Comparison of ENCODE assay signal across 29 mouse cellular contexts in the genomic region with DNA sequence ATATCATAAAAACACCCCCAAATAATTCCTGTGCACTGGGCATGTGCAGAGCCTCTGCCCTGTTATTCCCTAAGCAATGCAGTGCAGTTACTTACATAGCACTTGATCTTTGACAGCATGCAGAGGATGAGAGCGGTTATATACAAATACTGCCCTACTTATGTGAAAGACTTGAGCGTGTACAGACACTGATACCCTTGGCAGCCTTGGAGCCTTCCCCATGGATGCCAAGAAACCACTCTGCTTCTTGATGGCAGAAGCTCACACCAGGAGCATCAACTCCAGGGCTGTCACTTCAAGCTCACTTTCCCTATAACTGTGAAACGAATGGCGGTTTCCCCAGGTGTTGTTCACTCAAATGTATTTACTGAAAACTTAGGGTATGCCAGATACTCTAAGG.
A peak's percentile ranks its signal among the peaks of the same experiment; 100 is the strongest.
DNase-seq lines count a peak whose midpoint lies in the region; ATAC-seq and TF ChIP-seq lines count a peak whose summit lies in the region.
"Had no signal": no experiment of that assay in that cellular context is flagged by ENCODE, and none has a peak within 500 bp of the region (broad histone marks: within the 10 kb centered on the region; RNA-seq: fewer than 3 reads in every experiment).

No protein-coding gene starts in this region.

- H3K27ac ChIP-seq in gastrocnemius, adult 2 months = no peak overlapping the region
- peak overlapping the region; percentile 99; the same call in 1 of the 2 replicates for H3K27ac ChIP-seq in embryonic facial prominence, embryonic 13.5 days
- peak overlapping the region; percentile 91; the same call in 1 of the 2 replicates for H3K27ac ChIP-seq in limb, embryonic 10.5 days
- H3K27ac ChIP-seq in neural tube, embryonic 15.5 days (replicated peaks) = no peak overlapping the region
- H3K27ac ChIP-seq: forebrain, embryonic 12.5 days; heart, embryonic 10.5 days; heart, embryonic 13.5 days; hindbrain, embryonic 14.5 days; hindbrain, postnatal 0 days had no signal

- no peak overlapping the region for H3K9ac ChIP-seq in embryonic facial prominence, embryonic 13.5 days
- no peak overlapping the region for H3K9ac ChIP-seq in neural tube, embryonic 15.5 days (replicated peaks)
- H3K9ac ChIP-seq: forebrain, embryonic 12.5 days; heart, embryonic 13.5 days; hindbrain, embryonic 14.5 days had no signal

- H3K4me2 ChIP-seq in embryonic facial prominence, embryonic 13.5 days = no peak overlapping the region
- no peak overlapping the region for H3K4me2 ChIP-seq in neural tube, embryonic 15.5 days
- H3K4me2 ChIP-seq: forebrain, embryonic 12.5 days; heart, embryonic 13.5 days; hindbrain, embryonic 14.5 days had no signal

- DNase-seq in gastrocnemius, adult 2 months = peak; percentile 54
- DNase-seq in gastrocnemius, postnatal 36 days = no peak
- DNase-seq in limb, embryonic 10.5 days (ENCODE audit: low spot score) = no peak
- no peak for DNase-seq in cerebellum, postnatal 10 days
- DNase-seq: adrenal gland, postnatal 10 days; B cell, adult 2 months; cerebellum, adult 11 months; cerebellum, adult 2 months; cerebellum, postnatal 14 days; gastrocnemius, postnatal 25 days; heart, adult 18-20 months; heart, postnatal 14 days; heart, postnatal 4 days; kidney, adult 18-20 months; kidney, adult 9 months had no signal

- H3K4me3 ChIP-seq in gastrocnemius, adult 2 months = no peak overlapping the region
- no peak overlapping the region for H3K4me3 ChIP-seq in embryonic facial prominence, embryonic 13.5 days
- H3K4me3 ChIP-seq in limb, embryonic 10.5 days = no peak overlapping the region
- H3K4me3 ChIP-seq in neural tube, embryonic 15.5 days (replicated peaks) = no peak overlapping the region
- H3K4me3 ChIP-seq: erythroblast, embryonic 14.5 days; forebrain, embryonic 12.5 days; heart, embryonic 10.5 days; heart, embryonic 13.5 days had no signal

- no peaks in the 10 kb centered on the region for H3K9me3 ChIP-seq in embryonic facial prominence, embryonic 13.5 days
- no peaks in the 10 kb centered on the region for H3K9me3 ChIP-seq in limb, embryonic 10.5 days (replicated peaks)
- H3K9me3 ChIP-seq in neural tube, embryonic 15.5 days (replicated peaks) = no peaks in the 10 kb centered on the region
- H3K9me3 ChIP-seq: forebrain, embryonic 12.5 days; heart, embryonic 10.5 days; heart, embryonic 13.5 days had no signal

- WGBS in embryonic facial prominence, embryonic 13.5 days = 90% methylated on average over 4 of the region's 4 CpGs
- WGBS in limb, embryonic 10.5 days = 93% methylated on average over 4 of the region's 4 CpGs
- WGBS in neural tube, embryonic 15.5 days = 93% methylated on average over 4 of the region's 4 CpGs

- intact Hi-C loops in gastrocnemius, adult 2 months (cut with DNase I) = no loop called here
- intact Hi-C loops in gastrocnemius, postnatal 36 days (cut with DNase I) = no loop called here

- H3K27me3 ChIP-seq in embryonic facial prominence, embryonic 13.5 days = no peaks in the 10 kb centered on the region
- H3K27me3 ChIP-seq in limb, embryonic 10.5 days (ENCODE audit: low read depth, poor library complexity, severe bottlenecking) = no peaks in the 10 kb centered on the region
- no peaks in the 10 kb centered on the region for H3K27me3 ChIP-seq in neural tube, embryonic 15.5 days (replicated peaks)
- H3K27me3 ChIP-seq: CH12.LX; forebrain, embryonic 12.5 days; heart, embryonic 13.5 days; Patski had no signal

- TF ChIP-seq CTCF in gastrocnemius, adult 2 months (IDR thresholded peaks at IDR 0.05) = no peak

- H3K4me1 ChIP-seq in embryonic facial prominence, embryonic 13.5 days = peaks cover 29% of the 10 kb centered on the region
- H3K4me1 ChIP-seq in limb, embryonic 10.5 days = peaks cover 34% of the 10 kb centered on the region
- H3K4me1 ChIP-seq in neural tube, embryonic 15.5 days = peaks cover 10% of the 10 kb centered on the region; the same call in 1 of the 2 replicates
- H3K4me1 ChIP-seq: forebrain, embryonic 12.5 days; heart, embryonic 10.5 days; heart, embryonic 13.5 days had no signal

- no peak for ATAC-seq in embryonic facial prominence, embryonic 13.5 days (ENCODE audit: insufficient number of reproducible peaks, insufficient read depth, low FRiP score, low TSS enrichment, low read depth)
- no peak for ATAC-seq in neural tube, embryonic 15.5 days (ENCODE audit: low FRiP score)
- ATAC-seq: forebrain, embryonic 16.5 days; hindbrain, postnatal 0 days; inflammation-experienced regulatory T-cells, adult 6 months; intestine, embryonic 16.5 days; Patski had no signal

- no peaks in the 10 kb centered on the region for H3K36me3 ChIP-seq in embryonic facial prominence, embryonic 13.5 days
- H3K36me3 ChIP-seq in limb, embryonic 10.5 days = no peaks in the 10 kb centered on the region
- no peaks in the 10 kb centered on the region for H3K36me3 ChIP-seq in neural tube, embryonic 15.5 days
- H3K36me3 ChIP-seq: forebrain, embryonic 12.5 days; G1E; heart, embryonic 10.5 days; heart, embryonic 13.5 days had no signal

Comparison
In these comparisons a context has a peak if more than half of its experiments do, and no peak if none do; other contexts are left out.
1. H3K27ac ChIP-seq: peak in embryonic facial prominence, embryonic 13.5 days (single experiment) and limb, embryonic 10.5 days (single experiment); none in gastrocnemius, adult 2 months (single experiment) and neural tube, embryonic 15.5 days (single experiment).